27 mouse cellular contexts compared by ENCODE assay signal in genomic region chrX:69441937-69442336, GRCm38 (mm10).
A peak's percentile ranks its signal among the peaks of the same experiment; 100 is the strongest.
DNase-seq lines count a peak whose midpoint lies in the region; ATAC-seq and TF ChIP-seq lines count a peak whose summit lies in the region.
"Had no signal": no experiment of that assay in that cellular context is flagged by ENCODE, and none has a peak within 500 bp of the region (broad histone marks: within the 10 kb centered on the region; RNA-seq: fewer than 3 reads in every experiment).

No protein-coding gene starts in this region.

- H3K36me3 ChIP-seq in forebrain, postnatal 0 days (ENCODE audit: insufficient read depth) = no peaks in the 10 kb centered on the region
- H3K36me3 ChIP-seq in forebrain, embryonic 12.5 days (replicated peaks) = no peaks in the 10 kb centered on the region
- H3K36me3 ChIP-seq: embryonic facial prominence, embryonic 12.5 days; hindbrain, embryonic 10.5 days; intestine, embryonic 15.5 days; limb, embryonic 13.5 days; lung, embryonic 15.5 days; midbrain, embryonic 10.5 days; midbrain, embryonic 15.5 days; neural tube, embryonic 12.5 days had no signal

- no peak for ATAC-seq in forebrain, postnatal 0 days
- ATAC-seq in forebrain, embryonic 12.5 days (ENCODE audit: low FRiP score) = no peak
- ATAC-seq: hindbrain, embryonic 16.5 days; intestine, embryonic 15.5 days; midbrain, embryonic 15.5 days had no signal

- H3K9me3 ChIP-seq in forebrain, postnatal 0 days (ENCODE audit: low read length) = no peaks in the 10 kb centered on the region
- H3K9me3 ChIP-seq in forebrain, embryonic 12.5 days = no peaks in the 10 kb centered on the region
- H3K9me3 ChIP-seq: embryonic facial prominence, embryonic 12.5 days; hindbrain, embryonic 10.5 days; intestine, embryonic 15.5 days; limb, embryonic 13.5 days; lung, embryonic 15.5 days; midbrain, embryonic 10.5 days; midbrain, embryonic 15.5 days; neural tube, embryonic 12.5 days had no signal

- no peak overlapping the region for H3K27ac ChIP-seq in forebrain, postnatal 0 days (ENCODE audit: low read depth, low read length)
- H3K27ac ChIP-seq in forebrain, embryonic 12.5 days = no peak overlapping the region
- H3K27ac ChIP-seq in left cerebral cortex, adult 2 months = no peak overlapping the region
- H3K27ac ChIP-seq: embryonic facial prominence, embryonic 12.5 days; hindbrain, embryonic 10.5 days; intestine, embryonic 15.5 days; limb, embryonic 13.5 days; lung, embryonic 15.5 days; midbrain, embryonic 10.5 days; midbrain, embryonic 15.5 days; neural tube, embryonic 12.5 days had no signal

- H3K27me3 ChIP-seq in forebrain, postnatal 0 days (ENCODE audit: insufficient read depth, low read length) = no peaks in the 10 kb centered on the region
- H3K27me3 ChIP-seq in forebrain, embryonic 12.5 days = no peaks in the 10 kb centered on the region
- H3K27me3 ChIP-seq: CH12.LX; embryonic facial prominence, embryonic 12.5 days; intestine, embryonic 15.5 days; limb, embryonic 13.5 days; lung, embryonic 15.5 days; midbrain, embryonic 15.5 days; neural tube, embryonic 12.5 days had no signal

- peak; percentile 6 to 10 for DNase-seq in cerebellum, adult 18-20 months
- no peak for DNase-seq in cerebellum, postnatal 36 days
- DNase-seq in forebrain, postnatal 0 days = peak; percentile 28
- peak; percentile 1 for DNase-seq in left cerebral cortex, adult 11 months (ENCODE audit: low spot score)
- no peak for DNase-seq in left cerebral cortex, adult 2 months (ENCODE audit: extremely low spot score in 1 of 2, low spot score in 2 of 2)
- DNase-seq in telencephalon, adult 2 months (ENCODE audit: low read depth, low spot score) = peak; percentile 44
- DNase-seq: adrenal gland, adult 8-10 months; embryo, embryonic 11 days; gastrocnemius, postnatal 14 days; heart, postnatal 14 days; kidney, adult 2 months; kidney, postnatal 36 days; layer of hippocampus, postnatal 36 days; thymus, postnatal 14 days had no signal

- H3K4me3 ChIP-seq in forebrain, postnatal 0 days (ENCODE audit: low read depth, low read length) = no peak overlapping the region
- no peak overlapping the region for H3K4me3 ChIP-seq in forebrain, embryonic 12.5 days (replicated peaks)
- no peak overlapping the region for H3K4me3 ChIP-seq in left cerebral cortex, adult 2 months
- H3K4me3 ChIP-seq: embryonic facial prominence, embryonic 12.5 days; hindbrain, embryonic 10.5 days; intestine, embryonic 15.5 days; limb, embryonic 13.5 days; lung, embryonic 15.5 days; midbrain, embryonic 10.5 days; midbrain, embryonic 15.5 days; myocyte; neural tube, embryonic 12.5 days had no signal

- no peak overlapping the region for H3K9ac ChIP-seq in forebrain, postnatal 0 days
- H3K9ac ChIP-seq in forebrain, embryonic 12.5 days = no peak overlapping the region
- H3K9ac ChIP-seq: embryonic facial prominence, embryonic 12.5 days; intestine, embryonic 15.5 days; limb, embryonic 13.5 days; lung, embryonic 15.5 days; midbrain, embryonic 15.5 days; neural tube, embryonic 12.5 days had no signal

- no peak for TF ChIP-seq CTCF in forebrain, postnatal 0 days (IDR thresholded peaks at IDR 0.05; ENCODE audit: low read depth)
- no peak for TF ChIP-seq CTCF in left cerebral cortex, adult 2 months (IDR thresholded peaks at IDR 0.05)

- no peak overlapping the region for H3K4me2 ChIP-seq in forebrain, postnatal 0 days (ENCODE audit: low read depth)
- H3K4me2 ChIP-seq in forebrain, embryonic 12.5 days = no peak overlapping the region
- H3K4me2 ChIP-seq: embryonic facial prominence, embryonic 12.5 days; intestine, embryonic 15.5 days; limb, embryonic 13.5 days; liver, embryonic 11.5 days; lung, embryonic 15.5 days; midbrain, embryonic 15.5 days; neural tube, embryonic 12.5 days had no signal

- intact Hi-C loops in left cerebral cortex, adult 2 months (cut with DNase I) = loop anchor here (5.0 kb wide), 1 partner anchor 80 kb away; the partner anchor contains the start of gene Aff2

- no peaks in the 10 kb centered on the region; the same call in 1 of the 2 replicates for H3K4me1 ChIP-seq in forebrain, postnatal 0 days (ENCODE audit: insufficient read depth)
- H3K4me1 ChIP-seq in forebrain, embryonic 12.5 days = no peaks in the 10 kb centered on the region
- H3K4me1 ChIP-seq: embryonic facial prominence, embryonic 12.5 days; hindbrain, embryonic 10.5 days; intestine, embryonic 15.5 days; limb, embryonic 13.5 days; lung, embryonic 15.5 days; midbrain, embryonic 10.5 days; midbrain, embryonic 15.5 days; neural tube, embryonic 12.5 days had no signal

Comparison
In these comparisons a context has a peak if more than half of its experiments do, and no peak if none do; other contexts are left out.
1. DNase-seq: peak in cerebellum, adult 18-20 months (2 of 2), forebrain, postnatal 0 days (single experiment), left cerebral cortex, adult 11 months (single experiment) and telencephalon, adult 2 months (single experiment); none in cerebellum, postnatal 36 days (0 of 2) and left cerebral cortex, adult 2 months (0 of 2).